Mouse (Mus musculus): ENCODE data around the gene Calm5.

GRCm38 (mm10) chr13:3899301-3899700, 45.3 kb downstream of the Calm5 start:
- no peak for TF ChIP-seq GATA1 (IDR thresholded peaks at IDR 0.05; ENCODE audit: low read length)
- no peak for TF ChIP-seq TAL1 (IDR thresholded peaks at IDR 0.05; ENCODE audit: low read length)

Data from erythroblast, embryonic 14.5 days (primary cell).